Mouse (Mus musculus): ENCODE measurements around the gene B4galt2.

GRCm38 (mm10) chr4:117829260-117830123 lies 53.8 kb downstream of the B4galt2 start:
- peak; percentile 76 for TF ChIP-seq CTCF (IDR thresholded peaks at IDR 0.05; ENCODE audit: insufficient read depth, low read depth, low read length)
- no peak for TF ChIP-seq POLR2A (IDR thresholded peaks at IDR 0.05; ENCODE audit: insufficient read depth, low read depth, low read length)

All from olfactory bulb, adult 2 months (tissue).